Mouse (Mus musculus): ENCODE data around the gene Gm20662. TPM values are rescaled to one million over a fixed set of nuclear protein-coding genes. Genes with fewer than 3 reads are reported as not detected.
"Not testable (repeated sequence)": the region's sequence is repeated elsewhere in the genome, so short reads cannot be mapped to it uniquely, and the experiment has no call there.

The Gm20662 gene
- polyA plus RNA-seq, 1 experiment: not detected

DNA sequence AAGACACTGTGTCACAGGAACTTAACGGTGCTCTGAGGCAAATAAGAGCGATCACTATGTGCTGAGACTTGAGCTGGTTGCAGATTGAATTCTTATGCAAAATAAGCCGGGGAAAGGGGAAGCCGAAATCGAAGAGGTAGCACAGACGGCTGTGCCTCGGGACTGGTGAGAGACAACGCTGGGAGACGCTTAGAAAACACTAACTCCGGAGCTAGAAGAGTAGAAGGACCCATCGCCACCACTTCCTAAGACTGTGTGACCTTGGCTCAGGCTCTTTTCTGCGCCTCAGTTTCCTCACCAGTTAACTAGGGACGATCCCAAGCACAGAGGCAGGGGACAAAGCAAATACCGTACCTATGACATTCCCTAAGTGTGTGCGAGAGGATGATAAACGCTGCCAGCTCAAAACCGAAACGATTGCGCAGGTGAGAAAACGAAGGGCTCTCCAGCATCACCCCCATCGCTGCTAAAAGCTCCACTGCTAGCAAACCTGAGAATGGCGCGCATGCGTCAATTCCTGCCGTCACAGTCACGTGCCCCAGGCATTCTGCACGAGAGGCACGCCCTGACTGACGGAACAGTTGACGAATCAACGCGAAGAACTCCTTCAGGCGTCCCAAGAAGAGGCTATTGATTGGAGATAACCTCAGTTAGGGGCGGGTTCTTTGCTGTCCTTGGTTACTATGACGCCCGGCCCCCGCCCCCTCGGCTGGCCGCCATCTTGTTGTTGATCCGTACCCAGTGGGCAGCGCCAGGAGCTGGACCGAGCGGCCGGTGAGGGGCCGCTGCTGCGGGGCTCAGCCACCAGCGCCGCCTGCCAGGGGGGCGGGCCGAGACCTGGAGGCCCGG lies 6.0 kb downstream of the Gm20662 start, which contains the start of gene Ip6k1:
Gene Ip6k1, plus strand, starts transcription at position 580 of the 849 bp plus-strand sequence.
- H3K4me3 ChIP-seq (replicated peaks): peak within 1 kb of the TSS; percentile 87
- TF ChIP-seq GATA1 (IDR thresholded peaks at IDR 0.05; ENCODE audit: low read length) (no peak), TAL1 (IDR thresholded peaks at IDR 0.05; ENCODE audit: low read length) (no peak)
- H3K9me3 ChIP-seq (ENCODE audit: control insufficient read depth, low read length): no peaks in the 10 kb centered on the region
- peaks cover 34% of the 10 kb centered on the region for H3K36me3 ChIP-seq (ENCODE audit: control insufficient read depth)
- H3K4me1 ChIP-seq (ENCODE audit: control insufficient read depth): peaks cover 55% of the 10 kb centered on the region
- H3K27me3 ChIP-seq (ENCODE audit: control insufficient read depth): no peaks in the 10 kb centered on the region; the same call in 1 of the 2 replicates

- TF ChIP-seq TAL1 (IDR thresholded peaks at IDR 0.05; ENCODE audit: low read length): no peak
- TF ChIP-seq GATA1 (IDR thresholded peaks at IDR 0.05; ENCODE audit: low read length): no peak
- Histone ChIP-seq H3K27me3 (ENCODE audit: control insufficient read depth) (no peaks in the 10 kb centered on the region; the same call in 1 of the 2 replicates), H3K4me3 (replicated peaks) (peak overlapping the region; percentile 87), H3K36me3 (ENCODE audit: control insufficient read depth) (peaks cover 39% of the 10 kb centered on the region), H3K4me1 (ENCODE audit: control insufficient read depth) (peaks cover 59% of the 10 kb centered on the region), H3K9me3 (ENCODE audit: control insufficient read depth, low read length) (no peaks in the 10 kb centered on the region)
Measured at GRCm38 (mm10) chr9:108002778-108003530, 6.8 kb downstream of the Gm20662 start.

DNA sequence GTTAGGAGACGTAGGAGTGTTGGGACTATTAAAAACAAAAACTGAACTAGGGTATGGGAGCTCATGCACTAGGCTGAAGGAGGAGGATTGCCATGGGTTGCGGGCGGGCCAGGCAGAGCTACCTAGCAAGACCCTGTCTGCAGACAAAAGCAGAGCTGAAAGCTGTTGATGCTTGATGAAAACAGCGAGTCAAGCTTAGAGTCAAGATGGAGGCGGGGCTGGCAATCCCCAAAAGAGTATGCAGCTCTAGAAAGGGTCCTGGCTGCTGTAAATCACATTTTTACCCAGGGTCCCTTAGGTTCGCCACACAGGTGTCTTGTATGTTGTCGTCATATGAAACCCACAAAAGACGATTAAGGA lies 7.4 kb downstream of the Gm20662 start:
- Histone ChIP-seq H3K36me3 (ENCODE audit: control insufficient read depth) (peaks cover 44% of the 10 kb centered on the region), H3K27me3 (ENCODE audit: control insufficient read depth) (no peaks in the 10 kb centered on the region; the same call in 1 of the 2 replicates), H3K9me3 (ENCODE audit: control insufficient read depth, low read length) (no peaks in the 10 kb centered on the region), H3K4me3 (replicated peaks) (peak overlapping the region; percentile 87), H3K4me1 (ENCODE audit: control insufficient read depth) (peaks cover 63% of the 10 kb centered on the region)
- TF ChIP-seq GATA1 (IDR thresholded peaks at IDR 0.05; ENCODE audit: low read length): no peak
- TF ChIP-seq TAL1 (IDR thresholded peaks at IDR 0.05; ENCODE audit: low read length): no peak

DNA sequence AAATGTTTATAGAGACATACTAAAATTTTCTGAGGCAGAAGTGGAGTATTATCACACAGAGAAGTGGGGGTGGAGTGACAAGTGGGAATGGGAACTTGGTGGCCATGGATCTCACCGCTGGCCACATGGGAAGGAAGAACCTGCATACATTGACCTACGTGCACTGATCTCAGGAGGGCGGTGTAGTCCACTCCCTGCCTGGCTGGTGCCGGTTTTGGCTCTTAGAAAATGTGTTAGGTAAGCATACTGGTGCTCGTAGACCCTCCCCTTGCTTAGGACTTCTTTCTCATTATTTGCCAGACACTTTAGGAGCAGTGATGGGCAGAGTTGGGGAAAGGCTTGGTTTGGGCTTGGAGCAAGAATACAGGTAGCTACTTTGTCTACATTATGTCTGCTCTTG lies 11.9 kb downstream of the Gm20662 start:
- peaks cover 54% of the 10 kb centered on the region for H3K4me1 ChIP-seq (ENCODE audit: control insufficient read depth)

GRCm38 (mm10) chr9:108010385-108010784 lies 14.2 kb downstream of the Gm20662 start:
- TF ChIP-seq TAL1 (IDR thresholded peaks at IDR 0.05; ENCODE audit: low read length) (no peak), GATA1 (IDR thresholded peaks at IDR 0.05; ENCODE audit: low read length) (no peak)
- no peaks in the 10 kb centered on the region for H3K9me3 ChIP-seq (ENCODE audit: control insufficient read depth, low read length)
- H3K4me3 ChIP-seq (replicated peaks): no peak overlapping the region
- H3K27me3 ChIP-seq (ENCODE audit: control insufficient read depth): no peaks in the 10 kb centered on the region
- H3K4me1 ChIP-seq (ENCODE audit: control insufficient read depth): peaks cover 33% of the 10 kb centered on the region
- peaks cover 93% of the 10 kb centered on the region for H3K36me3 ChIP-seq (ENCODE audit: control insufficient read depth)

More for the DNA sequence above, 11.9 kb downstream of the Gm20662 start:
- no peaks in the 10 kb centered on the region for H3K27me3 ChIP-seq (ENCODE audit: control insufficient read depth)
- peaks cover 88% of the 10 kb centered on the region for H3K36me3 ChIP-seq (ENCODE audit: control insufficient read depth)
- TF ChIP-seq TAL1 (IDR thresholded peaks at IDR 0.05; ENCODE audit: low read length): no peak
- TF ChIP-seq GATA1 (IDR thresholded peaks at IDR 0.05; ENCODE audit: low read length): no peak
- no peak overlapping the region for H3K4me3 ChIP-seq (replicated peaks)
- H3K9me3 ChIP-seq (ENCODE audit: control insufficient read depth, low read length): no peaks in the 10 kb centered on the region

DNA sequence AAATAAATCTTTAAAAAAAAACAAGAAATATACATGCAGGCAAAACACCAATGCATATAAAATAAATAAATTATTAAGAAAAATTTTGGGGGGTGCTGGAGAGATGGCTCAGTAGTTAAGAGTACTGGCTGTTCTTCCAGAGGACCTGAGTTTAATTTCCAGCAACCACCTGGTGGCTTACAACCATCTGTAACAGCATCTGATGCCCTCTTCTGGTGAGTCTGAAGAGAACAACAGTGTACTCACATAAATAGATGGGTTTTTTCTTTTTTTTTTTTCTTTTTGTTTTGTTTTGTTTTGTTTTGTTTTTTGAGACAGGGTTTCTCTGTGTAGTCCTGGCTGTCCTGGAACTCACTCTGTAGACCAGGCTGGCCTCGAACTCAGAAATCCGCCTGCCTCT lies 17.4 kb downstream of the Gm20662 start:
- not testable (repeated sequence) for H3K4me3 ChIP-seq (replicated peaks); H3K27me3 ChIP-seq (ENCODE audit: control insufficient read depth); H3K9me3 ChIP-seq (ENCODE audit: control insufficient read depth, low read length)
- Histone ChIP-seq H3K4me1 (ENCODE audit: control insufficient read depth) (peaks cover 15% of the 10 kb centered on the region), H3K36me3 (ENCODE audit: control insufficient read depth) (peaks cover 94% of the 10 kb centered on the region)

DNA sequence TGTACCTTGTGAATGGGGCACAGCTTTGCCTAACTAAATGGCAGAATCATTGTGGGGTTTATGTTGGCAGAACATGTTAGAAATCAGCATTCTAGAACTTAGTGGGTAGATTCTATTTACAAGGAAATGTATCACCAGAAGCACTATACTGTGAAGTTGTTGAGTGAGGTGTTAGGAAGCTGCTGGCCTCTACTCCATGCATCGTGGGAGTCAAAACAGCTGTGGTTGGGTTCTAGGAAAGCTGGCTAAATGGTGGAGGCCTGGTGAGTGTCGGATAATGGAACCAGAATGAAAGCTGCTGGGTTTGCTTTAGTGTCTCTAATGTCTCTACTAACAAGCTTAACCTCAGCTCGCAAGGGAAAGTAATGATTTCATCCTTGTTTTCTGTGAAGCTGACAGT lies 21.0 kb downstream of the Gm20662 start:
- no peaks in the 10 kb centered on the region for H3K9me3 ChIP-seq (ENCODE audit: control insufficient read depth, low read length)
- H3K4me1 ChIP-seq (ENCODE audit: control insufficient read depth): peaks cover 7% of the 10 kb centered on the region
- H3K27me3 ChIP-seq (ENCODE audit: control insufficient read depth): no peaks in the 10 kb centered on the region
- TF ChIP-seq TAL1 (IDR thresholded peaks at IDR 0.05; ENCODE audit: low read length): no peak
- TF ChIP-seq GATA1 (IDR thresholded peaks at IDR 0.05; ENCODE audit: low read length): no peak
- no peak overlapping the region for H3K4me3 ChIP-seq (replicated peaks)
- peaks cover 88% of the 10 kb centered on the region for H3K36me3 ChIP-seq (ENCODE audit: control insufficient read depth)

- no peaks in the 10 kb centered on the region for H3K27me3 ChIP-seq (ENCODE audit: control insufficient read depth)
- no peak for TF ChIP-seq GATA1 (IDR thresholded peaks at IDR 0.05; ENCODE audit: low read length)
- TF ChIP-seq TAL1 (IDR thresholded peaks at IDR 0.05; ENCODE audit: low read length): no peak
- no peak overlapping the region for H3K4me3 ChIP-seq (replicated peaks)
- H3K4me1 ChIP-seq (ENCODE audit: control insufficient read depth): peaks cover 6% of the 10 kb centered on the region
- no peaks in the 10 kb centered on the region for H3K9me3 ChIP-seq (ENCODE audit: control insufficient read depth, low read length)
- peaks cover 86% of the 10 kb centered on the region for H3K36me3 ChIP-seq (ENCODE audit: control insufficient read depth)
Measured at GRCm38 (mm10) chr9:108020741-108021140, 24.6 kb downstream of the Gm20662 start.

GRCm38 (mm10) chr9:108023216-108023615 lies 27.1 kb downstream of the Gm20662 start:
- Histone ChIP-seq H3K27me3 (ENCODE audit: control insufficient read depth) (no peaks in the 10 kb centered on the region), H3K36me3 (ENCODE audit: control insufficient read depth) (peaks cover 88% of the 10 kb centered on the region), H3K4me3 (replicated peaks) (no peak overlapping the region), H3K4me1 (ENCODE audit: control insufficient read depth) (peaks cover 7% of the 10 kb centered on the region), H3K9me3 (ENCODE audit: control insufficient read depth, low read length) (peaks cover 4% of the 10 kb centered on the region)
- no peak for TF ChIP-seq TAL1 (IDR thresholded peaks at IDR 0.05; ENCODE audit: low read length)
- TF ChIP-seq GATA1 (IDR thresholded peaks at IDR 0.05; ENCODE audit: low read length): no peak

Data from erythroblast, embryonic 14.5 days (primary cell).